Mouse (Mus musculus) right cerebral cortex, postnatal 36 days (tissue): Measurements from ENCODE around the gene Nomo1.
A peak's percentile ranks its signal among the peaks of the same experiment; 100 is the strongest.

Source experiments
- DNase-seq, 2 experiments: peaks; one replicate each; pipeline ENCODE4 v3.0.0; 2022; ENCODE audit warnings: low spot score in 2 of 2, mixed read lengths in 1 of 2

The Nomo1 gene

DNA sequence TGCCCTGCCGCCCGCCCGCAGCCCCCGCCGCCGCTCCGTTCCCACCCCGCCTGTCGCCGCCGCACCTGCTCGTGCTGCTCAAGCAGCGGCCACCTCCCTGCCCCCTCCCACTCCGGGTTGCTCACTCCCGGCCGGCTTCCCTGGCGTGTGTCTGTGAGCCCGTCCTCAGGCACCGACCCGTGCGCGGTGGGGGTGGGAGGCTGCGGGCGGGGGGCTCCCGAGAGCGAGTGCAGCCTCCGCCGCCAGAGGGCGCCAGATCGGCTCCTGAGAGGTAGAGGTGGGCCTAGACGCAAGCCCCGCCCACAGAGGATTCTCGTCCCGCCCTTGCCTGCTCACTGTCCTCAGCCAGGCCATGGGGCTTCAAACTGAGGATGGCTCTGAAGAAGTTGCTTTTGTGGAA is 67.1 kb downstream of the Nomo1 start, which contains the start of gene Kcnj11:
TSS of gene Kcnj11 (minus strand) at position 202 of the 400 bp plus-strand sequence.
- DNase-seq = peak; percentile 64 to 65

DNA sequence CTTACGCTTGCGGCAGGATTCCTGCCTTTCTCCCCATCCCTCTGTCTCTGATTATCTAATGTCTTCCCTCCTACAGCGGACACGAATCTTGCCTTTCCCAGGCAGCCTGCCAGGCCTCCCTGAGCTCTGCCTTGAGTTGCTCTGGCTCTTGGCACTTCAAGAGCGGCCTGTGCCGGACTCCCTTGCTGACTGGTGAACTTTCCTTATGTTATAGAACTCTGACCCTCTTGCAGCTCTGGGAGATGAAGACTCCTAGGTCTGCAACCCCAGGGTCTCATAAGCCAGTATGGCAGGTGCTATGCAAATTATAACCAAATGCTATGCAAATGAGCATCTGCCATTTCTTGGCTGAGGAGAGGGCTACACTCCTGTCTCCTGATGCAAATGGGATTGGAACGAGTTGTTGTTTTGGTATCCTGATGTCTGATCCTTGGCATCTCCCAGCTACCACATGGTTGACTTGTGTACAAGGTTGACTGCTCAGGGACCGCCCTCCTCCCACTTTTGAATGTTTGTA is 69.6 kb downstream of the Nomo1 start:
- peak; percentile 55 to 72 for DNase-seq

DNA sequence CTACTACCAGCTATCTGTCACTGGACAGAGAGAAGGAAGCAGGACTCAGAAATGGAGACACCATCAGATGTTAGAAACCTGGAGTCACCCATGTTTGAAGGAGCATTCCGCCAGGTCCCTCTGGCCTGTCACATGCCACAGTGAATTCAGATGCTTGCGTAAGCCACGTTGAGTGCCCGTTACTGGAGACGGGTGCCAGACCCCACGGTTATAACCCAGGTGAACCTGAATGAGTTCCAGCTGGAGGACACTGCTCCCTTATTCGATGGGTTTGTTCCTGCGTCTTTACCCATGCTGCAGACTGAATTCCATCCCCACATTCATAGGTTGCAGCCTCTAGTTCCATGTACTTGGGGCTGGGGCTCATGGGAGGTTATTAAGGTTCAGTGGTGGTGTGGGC is 70.3 kb downstream of the Nomo1 start:
- DNase-seq = no peak

GRCm38 (mm10) chr7:46104256-46104915 is 70.9 kb downstream of the Nomo1 start:
- no peak for DNase-seq

DNA sequence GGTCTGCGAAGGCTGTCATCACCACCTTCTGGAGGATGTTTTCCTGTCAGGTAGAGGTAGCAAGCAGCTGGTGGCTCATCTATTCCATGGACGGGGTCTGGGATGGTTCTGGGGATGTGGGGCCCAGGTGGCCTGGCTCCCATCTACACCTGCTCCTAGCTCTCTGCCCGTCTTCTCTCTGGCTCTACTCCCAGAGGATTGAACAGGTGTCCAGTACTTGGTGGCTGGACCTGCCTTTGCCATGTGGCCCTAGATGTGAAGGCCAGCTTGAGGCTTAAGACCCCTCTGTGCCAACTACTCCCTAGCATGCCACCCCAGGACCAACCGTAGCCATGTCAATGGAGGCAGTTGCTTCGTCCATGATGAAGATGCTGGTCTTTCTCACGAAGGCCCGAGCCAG is 72.0 kb downstream of the Nomo1 start:
- no peak for DNase-seq

DNA sequence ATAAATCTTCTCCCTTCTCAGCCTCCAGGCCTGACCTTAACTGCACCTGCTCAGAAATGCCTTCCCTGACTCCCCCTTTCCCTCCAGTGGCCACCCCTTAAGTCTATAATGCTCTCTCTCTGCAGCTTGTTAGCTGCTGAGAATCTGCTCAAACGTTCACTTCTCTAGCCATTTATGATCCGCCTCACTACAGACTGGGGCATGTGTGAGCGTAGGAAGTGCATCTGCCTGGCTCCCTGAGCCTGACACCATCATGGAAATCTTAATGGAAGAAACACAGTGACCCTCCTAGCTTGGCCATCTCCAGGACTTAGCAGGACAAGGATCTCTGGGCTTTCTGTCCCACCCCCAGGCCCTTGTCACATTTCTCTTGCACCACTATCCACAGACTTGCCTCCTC is 76.6 kb downstream of the Nomo1 start:
- DNase-seq = no peak

GRCm38 (mm10) chr7:46111212-46111817 is 77.8 kb downstream of the Nomo1 start:
- DNase-seq = no peak

GRCm38 (mm10) chr7:46111938-46112337 is 78.4 kb downstream of the Nomo1 start:
- DNase-seq = no peak

- DNase-seq = no peak
These were observed 79.9 kb downstream of the Nomo1 start for GRCm38 (mm10) chr7:46113435-46113834.

GRCm38 (mm10) chr7:46116118-46116581 is 82.7 kb downstream of the Nomo1 start:
- DNase-seq = no peak

GRCm38 (mm10) chr7:46117035-46117434 is 83.5 kb downstream of the Nomo1 start:
- DNase-seq = no peak

- DNase-seq = no peak
These were observed 89.5 kb downstream of the Nomo1 start for GRCm38 (mm10) chr7:46122964-46123363.

- DNase-seq = no peak
These were observed 91.0 kb downstream of the Nomo1 start for GRCm38 (mm10) chr7:46124460-46124859.

GRCm38 (mm10) chr7:46125340-46125739 is 91.8 kb downstream of the Nomo1 start:
- DNase-seq = no peak

DNA sequence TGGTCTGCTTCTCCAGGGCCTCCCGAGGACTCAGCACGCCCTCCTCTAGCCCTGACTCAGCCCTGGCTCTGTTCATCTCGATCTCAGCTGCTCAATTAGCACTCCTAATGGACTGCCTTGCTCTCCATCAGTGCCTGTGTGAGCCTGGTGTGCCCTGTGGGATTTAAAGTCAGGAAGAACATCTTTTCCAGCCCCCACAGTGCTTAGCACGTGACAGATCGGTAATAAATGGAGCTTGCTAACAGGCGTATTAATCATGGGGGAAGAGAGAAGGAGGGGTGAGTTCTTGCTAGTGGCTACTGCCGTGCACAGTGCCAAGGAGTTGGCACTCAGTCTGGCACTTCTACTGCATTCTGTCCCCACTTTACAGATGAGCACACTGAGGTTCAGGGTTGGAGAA is 94.7 kb downstream of the Nomo1 start:
- no peak for DNase-seq

GRCm38 (mm10) chr7:46129463-46130179 is 96.1 kb downstream of the Nomo1 start:
- DNase-seq = no peak

DNA sequence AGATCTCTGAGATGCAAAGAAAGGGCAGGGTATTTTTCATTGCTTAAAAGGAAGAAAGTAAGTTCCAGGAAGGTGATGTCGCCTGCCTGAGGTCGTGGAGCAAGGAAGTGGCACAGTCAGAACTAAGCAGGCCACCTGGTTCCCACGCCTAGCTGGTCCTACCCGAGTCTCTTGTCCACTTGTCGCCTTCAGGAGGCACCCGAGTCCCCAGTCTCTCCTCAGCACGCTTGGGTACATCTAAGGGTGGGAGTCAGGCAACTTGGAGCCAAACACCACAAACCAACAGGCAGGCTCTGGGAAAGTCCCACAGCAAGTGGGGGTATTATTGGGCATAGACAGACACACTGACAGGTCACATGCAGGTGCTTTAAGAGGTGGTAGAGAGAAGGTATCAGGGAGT is 97.2 kb downstream of the Nomo1 start:
- DNase-seq = no peak

GRCm38 (mm10) chr7:46131266-46131665 is 97.8 kb downstream of the Nomo1 start:
- DNase-seq = peak; percentile 34 to 41

DNA sequence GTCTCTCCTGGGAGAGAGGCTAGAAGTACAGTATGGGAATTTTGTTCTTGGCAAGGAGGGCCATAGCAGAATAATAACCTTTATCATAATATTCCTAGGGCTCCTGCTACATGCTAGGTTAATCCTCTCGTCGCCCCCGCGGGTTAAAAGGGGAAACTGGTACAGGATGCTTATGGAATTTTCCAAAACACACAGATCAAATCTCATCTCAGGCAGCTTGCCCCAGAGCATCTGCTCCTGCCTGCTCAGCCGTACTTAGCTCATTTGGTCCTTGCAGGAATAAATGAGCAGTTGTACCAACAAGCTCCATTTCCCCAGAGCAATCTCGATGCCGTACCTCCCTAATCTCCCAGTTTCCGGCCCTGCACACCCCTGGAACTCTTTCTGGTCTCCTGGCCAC is 98.3 kb downstream of the Nomo1 start:
- DNase-seq = peak in 1 of 2 experiments; percentile 49

GRCm38 (mm10) chr7:46132229-46132628 is 98.7 kb downstream of the Nomo1 start:
- no peak for DNase-seq
